Mouse (Mus musculus) adrenal gland, postnatal 4 days (tissue): ENCODE results near the gene Cfap52. TPM values are rescaled to one million over a fixed set of nuclear protein-coding genes. Genes with fewer than 3 reads are reported as not detected.

Source experiments
- DNase-seq, 2 experiments: peaks; one replicate each; pipeline ENCODE4 v3.0.0; 2021 to 2022; ENCODE audit warnings: low spot score in 2 of 2, mixed read lengths in 2 of 2
- long read RNA-seq, 2 experiments: library from polyadenylated mRNA; stranded (forward); transcript quantifications; one replicate each; pipeline ENCODE4 v2.0.0; 2021
- total RNA-seq, 2 experiments: library from RNA; stranded (reverse); gene quantifications; 2 replicates each; pipeline ENCODE4 v1.2.3; 2021

Cfap52 gene
- under 1 TPM; 0.54 to 0.59 TPM for total RNA-seq
- long read RNA-seq, experiment 1, result 0 reads
- long read RNA-seq, experiment 2, result 0 reads

- peak; percentile 64 to 73 for DNase-seq
Measured at GRCm38 (mm10) chr11:67965242-67965883, at the start of gene Cfap52. TSS of gene Cfap52 (minus strand) at chr11:67965651.

DNA sequence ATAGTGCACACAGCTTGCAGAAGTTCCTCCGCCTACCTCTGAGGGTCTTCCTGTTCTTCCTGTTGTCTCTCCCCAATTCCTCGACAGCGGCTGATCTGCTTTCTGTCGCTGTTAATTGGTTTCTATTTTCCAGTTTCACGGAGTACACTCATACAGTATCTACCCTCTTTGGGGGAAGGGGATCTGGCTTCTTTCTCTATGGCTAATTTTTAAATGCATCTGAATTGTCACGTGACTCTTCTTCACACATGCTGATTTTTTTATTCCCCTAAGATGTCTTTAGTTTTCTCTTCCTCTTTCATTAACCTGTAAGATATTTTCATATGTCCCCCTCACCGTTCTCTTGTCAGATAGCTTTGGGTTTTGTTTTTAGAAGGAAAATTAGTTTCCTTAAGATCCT lies 46.8 kb upstream of the Cfap52 start:
- DNase-seq, result no peak

DNA sequence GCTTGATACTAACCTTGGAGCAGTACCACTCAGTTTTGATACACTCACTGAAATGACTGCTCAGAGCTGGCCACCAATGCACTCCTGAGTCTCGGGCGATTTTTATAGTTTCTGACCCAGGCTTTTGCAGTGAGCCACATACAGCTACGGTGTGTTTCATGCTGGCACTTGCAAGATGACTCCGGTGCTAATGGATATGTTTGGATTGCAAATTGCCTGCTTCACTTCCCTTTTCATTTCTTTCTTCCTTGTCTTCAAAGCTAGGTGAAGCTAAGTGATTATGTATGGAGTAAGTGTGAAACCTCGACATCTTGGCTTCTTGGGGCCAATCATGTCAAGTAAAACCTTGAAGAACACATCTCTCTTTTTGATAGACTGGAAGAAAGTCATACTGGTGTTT lies 43.9 kb upstream of the Cfap52 start:
- DNase-seq, result no peak

DNA sequence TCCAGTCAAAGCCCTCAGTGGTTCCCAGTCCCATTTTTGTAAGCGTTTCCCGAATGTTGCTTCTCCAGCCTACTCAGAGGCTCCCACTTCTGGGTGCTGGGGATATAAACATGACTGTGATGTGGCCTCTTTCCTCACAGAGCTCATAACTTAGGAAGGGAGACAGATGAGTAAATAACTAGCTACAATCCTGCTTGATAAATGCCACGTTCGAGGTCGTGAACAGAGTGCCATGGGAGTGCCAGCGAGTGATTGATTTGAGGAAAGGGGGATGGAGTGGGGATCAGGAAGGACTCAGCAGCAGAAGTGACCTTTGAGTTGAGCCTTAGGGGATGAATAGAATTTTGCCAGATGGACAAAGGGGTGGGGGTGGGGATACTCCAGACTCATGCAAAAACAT lies 42.2 kb upstream of the Cfap52 start:
- DNase-seq, result no peak

DNA sequence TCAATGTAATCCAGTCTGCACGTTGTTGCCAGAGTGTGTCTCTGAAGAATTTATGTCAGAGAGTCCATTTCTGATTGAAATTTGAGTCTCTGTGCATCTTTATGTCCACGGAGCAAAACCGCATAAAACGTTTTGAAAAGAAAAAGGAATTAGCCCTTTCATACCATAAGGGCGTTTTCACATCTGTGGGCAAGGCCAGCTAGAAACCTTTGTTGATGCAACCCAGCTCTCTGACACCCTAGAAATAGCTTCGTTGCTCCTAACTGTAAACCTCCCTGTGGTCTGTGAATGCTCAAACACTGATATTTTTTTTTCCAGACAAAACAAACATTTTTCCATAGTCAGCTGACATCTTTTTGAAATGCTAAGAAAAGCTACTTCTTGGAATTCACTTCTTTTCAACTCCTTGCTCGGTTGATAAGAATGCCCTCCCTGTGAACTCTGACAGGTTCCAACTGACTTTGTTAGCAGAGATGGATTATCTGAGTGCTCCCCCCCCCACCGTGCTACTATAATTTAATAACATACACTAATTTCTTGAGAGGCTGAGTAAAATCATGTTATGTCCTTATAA lies 40.9 kb upstream of the Cfap52 start:
- no peak for DNase-seq

DNA sequence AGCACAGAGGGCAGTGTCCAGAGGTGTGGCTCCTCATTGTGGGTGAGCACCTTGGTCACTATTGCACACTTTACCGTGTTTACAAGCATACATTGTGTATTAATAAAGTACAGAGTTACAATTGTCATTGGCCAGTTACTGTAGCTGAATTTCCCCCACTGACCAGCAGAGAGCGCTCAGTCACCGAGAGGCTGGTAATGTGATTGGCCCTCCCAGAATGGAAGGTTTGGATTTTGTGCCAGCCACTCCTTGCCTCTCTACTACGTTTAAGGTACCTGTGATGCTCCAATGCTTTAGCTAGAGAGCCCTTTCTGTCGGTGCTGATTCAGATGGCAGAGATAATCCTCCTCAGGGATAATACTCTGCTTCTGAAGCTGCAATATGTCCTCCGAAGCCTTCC lies 38.7 kb upstream of the Cfap52 start:
- DNase-seq, result peak; percentile 28 to 48

DNA sequence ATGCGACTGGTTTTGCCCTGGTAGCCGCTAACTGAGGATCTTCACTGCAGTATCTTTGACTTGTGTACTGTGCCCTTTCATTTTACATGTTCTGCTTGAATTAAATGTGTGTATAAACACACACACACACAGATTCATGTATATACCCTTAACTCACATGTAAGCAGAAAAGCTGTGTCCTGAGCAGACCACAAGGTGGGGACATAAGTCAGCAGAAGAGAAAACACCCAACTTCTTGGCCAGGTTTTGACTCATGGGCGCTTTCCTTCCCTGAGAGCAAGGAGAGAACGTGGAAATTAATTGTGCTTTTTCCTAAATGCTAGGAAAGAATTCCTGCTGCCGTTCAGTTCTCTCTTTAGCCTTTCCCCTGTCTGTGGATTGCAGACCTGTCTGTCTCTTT lies 34.2 kb upstream of the Cfap52 start:
- no peak for DNase-seq

- DNase-seq, result no peak
Measured at GRCm38 (mm10) chr11:67998905-67999304, 33.5 kb upstream of the Cfap52 start.

DNA sequence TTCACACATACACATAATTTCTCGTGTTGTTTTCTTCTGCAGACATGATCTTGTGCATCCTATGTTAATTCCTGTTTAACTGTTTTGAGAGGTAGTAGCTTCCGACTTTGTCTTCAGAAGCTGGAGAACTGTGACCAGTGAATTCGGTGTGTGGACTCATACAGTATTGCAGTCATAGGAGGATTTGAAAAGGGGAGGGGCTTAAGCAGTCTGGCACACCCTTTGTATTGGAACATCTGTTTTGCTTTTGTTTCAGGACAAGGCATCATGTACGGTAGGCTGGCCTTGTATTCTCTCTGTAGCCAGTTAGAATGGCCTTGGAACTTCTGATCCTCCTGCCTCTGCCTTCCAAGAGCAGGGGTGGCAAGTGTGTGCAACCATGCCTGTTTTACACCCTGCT lies 30.5 kb upstream of the Cfap52 start:
- DNase-seq, result no peak

- no peak for DNase-seq
Measured at GRCm38 (mm10) chr11:67991240-67991639, 25.8 kb upstream of the Cfap52 start.

- DNase-seq, result no peak
Measured at GRCm38 (mm10) chr11:67983564-67983963, 18.1 kb upstream of the Cfap52 start.

GRCm38 (mm10) chr11:67975252-67975651 lies 9.8 kb upstream of the Cfap52 start:
- DNase-seq, result no peak

DNA sequence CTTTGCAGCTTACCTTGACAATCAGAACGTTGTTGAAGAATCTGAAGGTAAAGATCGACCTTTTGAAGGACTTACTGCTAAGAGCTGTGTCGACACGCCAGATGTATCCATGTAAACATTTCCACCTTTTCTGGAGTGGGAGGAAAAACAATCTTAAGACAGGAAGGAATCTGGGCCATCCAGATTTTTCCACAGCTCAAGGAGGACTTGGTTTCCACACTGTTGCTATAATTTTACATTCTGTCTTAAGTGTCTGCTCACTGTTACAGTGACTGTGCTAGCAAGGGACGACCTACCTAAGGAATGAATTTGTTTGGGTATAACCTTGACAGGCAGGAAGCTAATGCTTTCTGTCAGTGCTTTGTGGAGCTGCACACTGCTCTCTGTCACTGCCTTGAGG lies 7.8 kb upstream of the Cfap52 start:
- no peak for DNase-seq

DNA sequence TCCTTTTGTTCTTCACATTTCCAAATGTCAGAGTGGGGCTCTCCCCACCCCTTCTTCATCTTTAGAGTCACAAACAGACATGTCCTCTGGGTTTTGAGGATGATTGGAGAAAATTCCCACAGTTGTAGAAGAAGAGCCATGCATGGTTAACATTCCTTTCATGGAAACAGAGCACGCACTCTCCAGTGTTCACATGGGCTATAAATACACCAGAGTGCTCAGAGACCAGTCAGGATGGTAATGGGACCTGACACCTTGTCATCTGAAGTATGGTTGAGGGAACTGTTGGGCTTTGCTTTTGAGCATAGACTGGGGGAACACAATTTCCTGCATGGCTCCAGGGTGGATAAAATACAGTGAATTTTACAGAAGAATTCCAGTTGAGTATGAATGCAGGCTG lies 7.2 kb upstream of the Cfap52 start:
- DNase-seq, result no peak

DNA sequence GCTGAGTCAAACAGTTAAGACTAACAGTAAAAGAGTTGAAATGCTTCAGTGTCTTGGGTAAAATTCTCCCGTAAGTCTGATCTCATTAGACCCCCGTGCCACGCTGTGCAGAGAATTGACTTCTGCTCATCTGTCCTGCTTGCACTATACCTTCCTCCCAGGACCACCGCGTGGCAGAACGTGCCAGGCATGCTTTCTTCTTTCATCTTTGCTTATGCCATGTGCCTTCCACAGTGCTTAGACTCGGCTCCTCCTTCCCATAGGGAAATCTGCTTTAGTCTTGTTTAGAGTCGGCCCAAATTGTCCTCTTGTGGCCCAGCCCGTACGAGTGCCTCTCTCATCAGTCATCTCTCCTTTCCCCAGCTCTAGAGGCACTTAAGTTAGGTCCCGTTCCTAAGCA lies 2.4 kb upstream of the Cfap52 start:
- no peak for DNase-seq

GRCm38 (mm10) chr11:67965905-67966878 lies 741 bp upstream of the Cfap52 start, which contains the start of gene Stx8:
TSS of gene Stx8 (plus strand) at chr11:67966193.
- DNase-seq, result peak; percentile 87 to 96

GRCm38 (mm10) chr11:67964110-67964509 lies 1.3 kb downstream of the Cfap52 start:
- DNase-seq, result no peak

DNA sequence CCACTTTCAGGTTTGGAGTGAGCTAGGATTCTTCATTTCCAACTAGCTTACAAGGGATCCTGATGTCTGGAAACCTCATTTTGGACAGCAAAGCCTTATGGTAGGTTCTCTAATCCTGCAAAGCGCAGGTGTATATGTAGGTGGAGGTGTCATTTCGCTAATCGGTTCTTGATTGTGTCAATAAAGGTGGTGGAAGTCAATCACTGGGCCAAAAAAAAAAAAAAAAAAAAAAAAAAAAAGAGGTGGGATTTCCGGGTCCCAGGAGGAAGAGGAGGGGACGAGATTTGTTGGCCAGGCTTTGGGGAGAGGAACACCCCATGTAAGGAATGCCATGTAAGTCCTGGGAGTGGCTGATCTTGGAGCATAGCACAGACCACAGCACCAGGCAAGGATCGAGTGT lies 11.0 kb downstream of the Cfap52 start:
- DNase-seq, result no peak

- DNase-seq, result no peak
Measured at GRCm38 (mm10) chr11:67953604-67954003, 11.8 kb downstream of the Cfap52 start.

- DNase-seq, result no peak
Measured at GRCm38 (mm10) chr11:67949475-67949874, 16.0 kb downstream of the Cfap52 start.

GRCm38 (mm10) chr11:67948229-67948628 lies 17.2 kb downstream of the Cfap52 start:
- DNase-seq, result no peak

GRCm38 (mm10) chr11:67932156-67932555 lies 33.3 kb downstream of the Cfap52 start:
- DNase-seq, result no peak
